Mouse (Mus musculus) right cerebral cortex, postnatal 36 days (tissue): Measurements from ENCODE around the gene Abr.
A peak's percentile ranks its signal among the peaks of the same experiment; 100 is the strongest.

Source experiments
- DNase-seq, 2 experiments: peaks; one replicate each; pipeline ENCODE4 v3.0.0; 2022; ENCODE audit warnings: low spot score in 2 of 2, mixed read lengths in 1 of 2

Abr gene

DNA sequence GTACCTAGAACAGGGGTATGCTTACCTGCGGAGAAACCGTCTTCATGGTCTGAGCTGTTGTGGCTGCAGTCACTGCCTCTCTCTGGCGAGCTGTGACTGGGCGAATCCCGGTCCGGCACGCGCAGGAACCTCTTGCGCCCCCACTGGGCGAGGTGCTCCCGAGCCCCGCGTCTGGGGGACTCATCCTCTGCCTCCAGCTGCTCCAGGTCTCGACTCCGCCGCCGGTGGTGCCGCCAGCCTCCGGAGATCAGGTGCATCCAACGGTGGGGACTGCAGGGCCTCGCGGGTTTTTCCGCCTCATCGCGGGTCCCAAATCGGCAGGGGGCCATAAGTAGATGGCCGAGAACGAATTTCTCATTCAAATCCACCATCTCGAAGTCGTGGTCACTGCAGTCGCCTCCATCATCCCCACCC is at the start of gene Abr:
Gene Abr, minus strand, starts transcription at position 163 of the 414 bp plus-strand sequence.
- DNase-seq = no peak

DNA sequence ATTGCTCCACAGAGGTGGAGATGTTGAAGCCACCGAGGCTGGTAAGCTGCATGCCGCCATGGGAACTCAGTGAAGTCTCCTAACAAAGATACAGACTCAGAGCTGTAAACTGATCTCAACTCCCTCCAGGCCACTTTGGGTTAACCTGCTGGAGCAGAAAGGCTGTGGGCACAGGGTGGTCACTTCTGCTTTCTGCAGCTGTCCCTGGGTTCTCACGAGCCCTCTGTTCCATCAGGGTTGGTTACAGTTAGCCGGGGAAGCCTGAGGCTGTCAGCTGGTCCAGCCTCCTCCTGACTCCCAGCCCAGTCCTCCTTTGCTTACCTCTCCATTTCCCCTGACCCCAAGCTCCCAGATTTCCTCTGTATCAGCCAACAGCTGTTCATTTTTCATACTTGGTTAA is 45.7 kb upstream of the Abr start:
- no peak for DNase-seq

DNA sequence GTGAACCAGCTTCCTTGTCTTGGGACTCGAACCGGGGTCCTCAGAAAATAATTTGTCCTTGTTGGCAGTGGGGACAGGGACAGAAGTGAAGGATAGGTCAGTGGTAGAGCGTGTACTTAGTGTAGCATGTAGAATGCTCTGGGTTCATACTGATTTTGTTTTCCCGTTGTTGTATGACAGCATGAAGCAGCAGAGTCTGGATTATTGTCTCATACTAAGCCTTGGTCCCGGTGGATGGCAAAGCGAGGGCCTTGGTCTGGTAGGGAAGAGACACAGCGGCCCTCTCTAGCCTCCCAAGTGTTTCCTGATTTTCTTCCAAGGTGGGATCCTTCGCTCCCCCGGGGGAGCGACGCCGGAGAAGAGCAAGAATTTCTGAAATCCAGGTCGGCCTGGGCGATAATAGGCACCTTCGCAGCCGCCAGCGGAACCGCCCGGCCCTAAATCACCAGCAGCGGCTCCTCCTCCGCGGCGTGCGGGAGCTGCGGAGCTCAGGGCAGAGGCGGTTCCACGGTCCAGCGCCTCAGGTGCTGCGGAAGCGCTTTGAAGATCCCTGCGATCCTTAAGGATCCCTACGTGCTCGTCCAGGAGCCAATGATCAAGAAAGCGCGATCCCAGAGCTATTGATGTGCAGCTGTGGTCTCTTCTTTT is 44.0 kb upstream of the Abr start:
- no peak for DNase-seq

DNA sequence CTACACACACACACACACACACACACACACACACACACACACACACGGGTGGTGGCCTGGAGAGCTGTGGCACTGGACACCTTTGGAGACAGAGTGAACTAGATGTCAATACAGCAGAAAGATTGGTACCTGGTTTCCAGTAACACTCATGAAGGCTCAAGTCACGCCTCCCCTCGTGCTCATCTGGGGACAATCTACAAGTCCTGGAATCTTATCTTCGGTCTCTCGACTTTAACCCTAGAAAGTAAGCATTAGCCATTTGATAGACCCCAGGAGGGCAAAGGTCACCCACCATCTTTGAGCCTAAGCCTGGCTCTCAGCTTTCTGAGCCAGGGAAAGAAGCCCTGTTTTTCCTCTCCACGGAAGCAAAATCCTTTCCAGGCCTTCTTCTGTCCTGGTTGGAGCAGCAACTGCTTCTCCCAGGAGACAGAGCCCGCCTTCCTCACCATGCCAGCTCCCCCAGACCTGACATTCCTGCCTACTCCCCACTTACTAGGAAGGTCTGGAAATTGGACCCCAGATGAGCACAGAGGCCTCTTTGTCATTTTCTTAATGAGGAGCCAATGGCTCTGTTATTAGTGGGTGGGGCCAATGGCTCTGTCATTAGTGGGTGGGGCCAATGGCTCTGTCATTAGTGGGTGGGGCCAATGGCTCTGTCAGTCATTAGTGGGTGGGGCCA is 39.8 kb upstream of the Abr start:
- no peak for DNase-seq

DNA sequence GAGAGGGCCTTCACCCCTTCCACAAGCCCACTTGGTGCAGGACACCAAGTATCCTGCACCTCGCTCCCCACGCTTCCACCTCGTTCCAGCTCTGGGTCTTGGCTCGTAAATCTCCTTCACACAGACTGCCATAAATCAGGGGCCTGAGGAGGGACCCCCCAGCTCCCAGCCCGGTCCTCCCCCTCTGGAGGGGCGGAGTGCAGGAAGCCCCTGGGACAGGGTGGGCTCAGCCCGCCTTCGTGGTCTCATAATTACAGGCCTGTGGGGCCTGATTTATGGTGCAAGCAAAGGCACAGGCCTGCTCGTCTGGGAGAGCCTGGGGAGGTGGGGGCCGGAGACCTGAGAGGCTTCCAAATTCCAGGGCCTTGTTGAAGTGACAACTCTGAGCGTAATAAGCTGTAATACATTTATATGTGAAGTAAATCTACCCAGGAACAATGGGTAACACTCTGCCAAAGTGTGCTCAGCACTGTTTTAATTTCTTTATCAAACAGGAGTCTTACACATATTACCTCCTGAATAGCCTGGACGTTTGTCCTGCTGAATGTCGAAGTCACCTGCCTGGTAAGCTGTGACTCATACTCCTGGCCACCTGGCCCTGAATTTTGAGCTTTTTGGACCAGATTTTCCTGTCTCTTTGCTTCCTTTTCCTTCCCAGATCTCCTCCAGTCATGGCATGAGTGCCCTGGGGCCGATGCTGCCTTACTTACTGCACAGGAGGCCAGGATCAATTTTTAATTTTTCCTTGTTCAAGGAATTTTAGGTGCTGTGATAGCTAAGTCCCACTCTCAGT is 37.2 kb upstream of the Abr start:
- DNase-seq = no peak

DNA sequence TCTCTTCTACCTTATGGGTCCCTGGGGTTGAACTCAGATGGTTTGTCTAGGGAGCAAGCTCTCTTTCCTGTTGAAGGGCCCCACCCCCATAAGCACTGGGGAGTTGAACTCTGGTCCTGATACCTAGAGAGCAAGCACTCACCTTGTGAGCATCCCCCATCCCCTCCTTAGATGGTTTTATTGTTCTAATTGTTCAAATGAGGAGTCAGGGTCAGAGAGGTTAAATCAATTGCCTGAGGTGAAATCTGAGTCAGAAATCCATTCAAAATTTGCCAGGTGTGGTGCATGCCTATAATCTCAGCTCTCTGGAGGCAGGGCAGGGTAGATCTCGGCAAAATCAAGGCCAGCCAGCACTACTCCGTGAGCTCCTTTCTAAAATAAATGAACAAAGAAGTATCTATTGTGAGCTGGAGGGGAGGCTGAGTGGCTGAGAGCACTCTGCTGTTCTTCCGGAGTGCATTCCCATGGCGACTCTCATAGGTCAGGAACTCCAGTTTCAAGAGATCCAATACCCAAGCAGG is 35.4 kb upstream of the Abr start:
- DNase-seq = no peak

- no peak for DNase-seq
Observed at GRCm38 (mm10) chr11:76655106-76655505, 33.0 kb upstream of the Abr start.

DNA sequence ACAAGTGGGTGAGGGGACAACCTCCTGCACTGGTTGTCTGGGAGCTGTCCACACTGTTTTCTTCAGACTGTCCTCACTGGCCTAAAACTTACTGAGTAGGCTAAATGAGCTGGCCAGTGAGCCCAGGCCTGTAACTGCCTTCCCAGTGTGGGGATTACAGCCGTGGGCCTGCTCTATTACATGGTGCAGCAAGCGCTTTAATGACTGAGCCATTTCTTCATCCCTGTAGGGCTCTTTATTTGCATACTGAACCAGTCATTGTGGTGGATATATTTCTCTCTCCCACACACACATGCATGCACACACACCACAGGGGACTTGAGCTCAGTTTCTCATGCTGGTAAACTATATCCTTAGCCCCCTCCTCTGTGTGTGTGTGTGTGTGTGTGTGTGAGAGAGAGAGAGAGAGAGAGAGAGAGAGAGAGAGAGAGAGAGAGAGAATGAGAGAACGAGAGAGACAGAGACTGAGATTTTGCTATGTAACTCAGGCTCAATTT is 30.8 kb upstream of the Abr start:
- DNase-seq = no peak

DNA sequence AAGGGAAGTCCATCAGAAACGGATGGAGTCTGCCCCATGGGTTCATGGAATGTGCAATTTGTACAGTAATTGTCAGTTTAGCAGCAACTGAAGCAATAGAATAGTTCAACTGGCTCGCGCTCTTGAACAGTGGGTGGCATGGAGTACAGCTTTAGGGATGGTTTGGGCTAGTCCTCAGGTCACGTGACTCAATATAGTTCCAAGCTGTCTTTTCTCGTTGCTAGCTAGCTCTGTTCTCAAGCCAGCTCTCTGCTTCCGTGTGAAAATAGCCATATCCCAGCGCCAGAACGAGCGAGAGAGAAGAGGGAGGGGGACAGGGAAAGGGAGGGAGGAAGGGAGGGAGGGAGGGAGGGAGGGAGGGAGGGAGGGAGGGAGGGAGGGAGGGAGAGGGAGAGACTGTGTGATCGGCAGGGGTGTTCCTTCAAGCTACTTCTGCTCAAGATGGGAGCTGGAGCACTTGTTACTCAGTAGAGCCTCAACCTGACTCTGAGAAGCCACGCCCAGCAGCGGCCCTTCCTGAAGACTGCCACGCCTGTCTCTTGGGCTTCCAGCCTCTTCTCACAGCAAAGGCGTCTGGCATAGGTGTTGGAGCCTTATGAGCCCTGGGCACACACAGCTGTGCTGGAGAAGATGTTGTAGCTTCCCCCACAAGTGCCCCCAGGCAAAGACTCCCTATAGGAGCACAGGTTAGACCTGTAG is 28.9 kb upstream of the Abr start:
- DNase-seq = no peak

DNA sequence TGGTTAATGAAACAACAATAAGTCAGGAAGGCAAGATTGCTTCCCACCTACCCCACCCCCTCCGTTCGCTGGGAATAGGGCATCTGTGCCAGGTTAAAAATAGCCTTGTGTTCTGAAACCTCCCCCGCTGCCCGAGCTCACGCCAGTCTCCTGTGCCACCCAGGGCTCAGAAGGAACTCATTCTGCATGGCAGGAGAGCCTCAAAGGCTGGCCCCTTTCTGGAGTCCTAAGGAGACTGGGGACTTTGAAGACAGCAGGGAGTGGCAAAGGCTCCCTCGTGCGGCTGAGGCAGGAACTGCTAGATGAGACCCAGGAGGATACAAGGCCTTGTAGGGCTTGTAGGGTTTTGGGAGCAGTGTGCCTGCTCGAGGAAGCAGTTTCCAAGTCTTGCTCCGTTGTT is 25.4 kb upstream of the Abr start:
- peak; percentile 68 to 79 for DNase-seq

DNA sequence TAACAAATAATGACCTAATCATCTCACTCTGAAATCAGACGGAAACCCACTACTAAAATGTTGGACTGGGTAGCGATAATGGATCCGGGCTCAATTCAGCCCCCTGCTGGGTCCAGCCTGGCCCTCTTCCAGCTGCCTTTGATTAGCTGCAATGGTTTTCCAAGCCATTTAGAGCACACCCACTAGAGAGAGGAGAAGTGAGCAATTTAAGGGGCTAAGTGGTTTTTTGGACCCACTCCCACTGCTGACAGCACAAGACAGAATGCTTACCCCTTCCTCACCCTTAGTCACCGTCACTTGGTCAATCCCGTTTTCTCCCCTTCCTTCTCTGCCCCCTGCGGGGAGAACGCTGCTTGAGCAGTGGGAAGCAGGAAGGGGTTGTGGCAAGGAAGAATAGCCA is 24.9 kb upstream of the Abr start:
- DNase-seq = no peak

DNA sequence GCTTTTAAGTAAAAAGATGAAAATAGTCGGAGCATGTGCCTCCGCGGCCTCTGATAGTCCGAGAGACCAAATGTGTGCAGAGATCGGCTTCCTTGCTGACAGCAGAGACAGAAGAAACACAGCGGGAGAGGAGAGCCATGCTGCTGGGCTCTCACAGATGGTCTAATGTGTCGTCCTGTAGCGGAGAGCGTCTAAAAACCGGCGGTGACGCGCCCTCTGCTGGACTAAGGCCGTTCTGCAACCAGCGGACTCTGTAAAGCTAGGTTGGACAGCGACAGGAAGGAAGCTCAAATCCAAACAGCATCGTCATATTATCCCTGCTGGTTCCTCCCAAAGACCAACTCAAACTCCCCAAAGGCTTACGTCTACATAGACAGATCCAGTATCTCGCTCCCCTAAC is 23.8 kb upstream of the Abr start:
- DNase-seq = peak; percentile 87 to 88

DNA sequence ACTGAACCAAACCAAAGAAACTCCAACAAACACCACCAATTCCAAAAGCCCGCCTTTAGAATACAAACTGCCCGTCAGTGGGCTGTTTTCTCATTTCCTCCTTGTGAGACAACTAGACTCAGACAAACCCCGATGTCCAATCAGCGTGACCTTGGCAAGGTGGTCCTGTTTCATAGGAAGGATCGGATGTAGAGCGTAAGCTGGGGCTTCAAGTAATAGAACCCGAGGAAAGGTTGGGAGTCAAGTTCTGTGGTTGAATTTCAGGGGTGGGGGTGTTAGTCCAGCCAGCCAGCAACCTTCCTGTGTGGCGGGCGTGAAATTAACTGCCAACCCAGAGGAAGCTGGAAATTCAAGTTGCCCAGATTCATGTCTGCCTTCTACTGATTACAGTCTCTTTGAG is 22.9 kb upstream of the Abr start:
- DNase-seq = no peak

GRCm38 (mm10) chr11:76644257-76644656 is 22.1 kb upstream of the Abr start:
- no peak for DNase-seq

DNA sequence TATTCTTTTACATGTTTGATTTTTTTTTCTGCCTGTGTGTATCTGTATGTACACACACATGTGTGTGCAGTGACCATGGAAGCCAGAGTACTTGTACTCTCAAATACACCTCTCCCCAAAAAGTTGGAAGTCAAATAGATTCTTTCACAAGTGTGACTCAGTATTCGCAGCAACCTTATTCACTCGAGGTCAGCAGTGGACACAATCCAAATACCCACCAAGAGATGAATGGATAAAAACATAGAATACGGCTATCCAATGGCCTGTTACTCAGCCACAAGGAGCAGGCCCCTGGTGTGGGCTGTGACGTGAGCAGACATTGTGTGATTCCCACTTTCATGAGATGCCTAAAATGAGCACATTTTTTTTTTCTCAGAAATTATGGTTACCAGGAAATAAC is 18.1 kb upstream of the Abr start:
- no peak for DNase-seq

- DNase-seq = no peak
Observed at GRCm38 (mm10) chr11:76639269-76639985, 17.3 kb upstream of the Abr start.

- no peak for DNase-seq
Observed at GRCm38 (mm10) chr11:76630487-76630886, 8.4 kb upstream of the Abr start.

DNA sequence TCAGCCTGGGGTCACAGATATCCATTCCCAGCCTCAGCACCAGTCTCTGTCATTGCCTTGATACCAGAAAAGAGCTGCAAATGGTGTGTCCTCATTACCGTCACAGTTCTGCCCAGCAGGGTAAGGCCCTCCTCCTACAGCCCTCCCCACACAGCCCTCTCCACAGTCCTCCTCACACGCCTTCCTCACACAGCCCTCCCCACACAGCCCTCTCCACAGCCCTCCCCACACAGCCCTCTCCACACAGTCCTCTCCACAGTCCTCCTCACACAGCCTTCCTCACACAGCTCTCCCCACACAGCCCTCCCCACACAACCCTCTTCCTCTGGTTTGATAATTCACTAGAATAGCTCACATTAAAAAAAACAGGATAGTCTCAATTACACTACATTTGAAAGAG is 7.9 kb upstream of the Abr start:
- no peak for DNase-seq

- DNase-seq = no peak
Observed at GRCm38 (mm10) chr11:76628613-76629012, 6.5 kb upstream of the Abr start.

GRCm38 (mm10) chr11:76624881-76625280 is 2.8 kb upstream of the Abr start:
- DNase-seq = no peak

DNA sequence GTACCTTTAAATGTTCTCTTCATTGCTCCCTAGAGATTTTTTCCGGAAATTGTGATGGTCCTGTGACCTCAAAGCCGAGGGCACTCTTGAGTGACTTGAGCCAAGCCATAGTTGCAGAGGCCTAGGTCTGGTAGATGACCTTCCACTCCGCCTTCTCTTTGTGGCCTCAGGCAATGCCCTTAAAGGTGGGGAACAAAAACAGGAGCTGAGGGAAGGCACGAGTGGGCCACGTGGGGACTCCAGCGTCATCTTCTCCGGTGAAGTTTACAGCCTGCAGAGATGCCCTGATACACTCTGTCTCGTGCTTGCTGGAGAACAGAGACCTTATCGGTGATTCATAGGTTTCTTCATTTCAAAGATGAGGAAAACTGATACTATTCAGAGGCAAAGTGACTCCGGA is 2.0 kb upstream of the Abr start:
- no peak for DNase-seq
